Mouse (Mus musculus): Measurements from ENCODE around the gene Ceacam1. TPM values are rescaled to one million over a fixed set of nuclear protein-coding genes. Genes with fewer than 3 reads are reported as not detected.

The Ceacam1 gene
- 17.6 TPM for polyA plus RNA-seq (2014; fragmentation: Illumina TruSeq; extraction: RNeasy Lipid Tissue Mini Kit (QIAGEN cat#74804); ENCODE audit: low read depth, low replicate concordance)

DNA sequence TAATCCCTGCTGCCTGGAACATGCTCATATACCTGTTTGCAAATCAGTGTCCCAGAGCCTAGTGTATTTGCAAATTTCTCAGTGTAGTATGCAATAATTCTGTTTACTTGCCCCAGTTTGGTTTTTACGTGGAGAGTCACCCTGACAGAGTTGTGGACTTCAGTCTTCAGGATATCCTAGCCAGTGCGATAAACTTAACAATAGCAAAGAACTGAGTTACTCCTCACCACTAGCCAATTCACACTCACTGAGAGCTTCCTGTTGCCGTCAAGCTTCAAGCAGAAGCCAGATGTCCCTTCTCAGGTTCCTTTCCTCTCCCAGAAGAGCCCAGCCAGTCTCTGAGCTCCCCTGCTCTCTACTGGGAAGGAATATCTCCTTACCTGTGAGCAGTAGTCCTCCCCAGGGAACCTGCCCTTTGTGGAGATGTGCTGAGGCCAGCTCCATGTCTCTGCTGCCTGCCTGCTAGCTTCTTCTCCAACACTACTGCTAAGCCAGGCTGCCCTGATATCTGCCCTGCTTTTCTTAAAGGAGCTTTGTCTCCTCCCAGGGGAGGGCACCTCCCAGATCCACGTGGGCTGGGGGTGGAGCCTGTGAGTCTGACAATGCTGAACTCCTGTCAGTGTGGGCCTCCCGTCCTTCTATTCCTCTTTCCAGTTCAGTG is at the start of gene Ceacam1:
Gene Ceacam1, minus strand, starts transcription at position 513 of the 661 bp plus-strand sequence.

DNA sequence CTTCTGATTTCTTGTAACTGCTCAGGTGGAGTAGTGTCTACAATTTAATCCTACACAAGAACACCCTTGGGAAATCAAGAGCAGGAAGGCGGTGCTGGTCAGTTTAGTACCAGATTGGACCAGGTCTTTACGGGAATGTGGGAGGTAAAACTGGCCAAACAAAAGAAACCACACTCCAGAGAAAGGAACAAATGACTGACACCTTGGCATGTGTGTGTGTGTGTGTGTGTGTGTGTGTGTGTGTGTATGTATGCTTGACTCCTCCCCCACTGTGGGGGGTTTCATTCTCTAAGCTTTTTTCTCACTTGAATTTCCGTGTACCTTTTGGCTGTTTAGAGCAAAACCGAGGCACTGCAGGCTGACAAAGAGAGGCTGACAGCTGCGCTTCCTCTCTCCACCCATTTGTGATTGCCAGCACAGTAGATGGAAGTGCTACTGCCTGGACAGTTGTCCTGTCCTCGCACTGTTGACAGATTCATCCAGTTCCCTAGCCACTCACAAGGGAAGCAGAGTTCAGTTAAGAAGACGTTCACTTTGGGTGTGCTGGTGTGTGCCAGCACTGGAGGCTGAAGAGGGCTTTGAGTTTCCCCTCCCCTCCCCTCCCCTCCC is 64.5 kb downstream of the Ceacam1 start, which contains the start of gene Cxcl17:
Gene Cxcl17, minus strand, starts transcription at position 54 of the 609 bp plus-strand sequence.

Other genes starting within 250 kb of the Ceacam1 start
- 67.0 TPM for gene Gsk3a, start 239.8 kb downstream of the Ceacam1 start, polyA plus RNA-seq (2014; fragmentation: Illumina TruSeq; extraction: RNeasy Lipid Tissue Mini Kit (QIAGEN cat#74804); ENCODE audit: low read depth, low replicate concordance)
- 10.7 TPM for gene Erf, start 226.8 kb downstream of the Ceacam1 start, polyA plus RNA-seq (2014; fragmentation: Illumina TruSeq; extraction: RNeasy Lipid Tissue Mini Kit (QIAGEN cat#74804); ENCODE audit: low read depth, low replicate concordance)
- 47.8 TPM for gene Cic, start 209.9 kb downstream of the Ceacam1 start, polyA plus RNA-seq (2014; fragmentation: Illumina TruSeq; extraction: RNeasy Lipid Tissue Mini Kit (QIAGEN cat#74804); ENCODE audit: low read depth, low replicate concordance)
- 2.6 TPM for gene Pafah1b3, start 179.6 kb downstream of the Ceacam1 start, polyA plus RNA-seq (2014; fragmentation: Illumina TruSeq; extraction: RNeasy Lipid Tissue Mini Kit (QIAGEN cat#74804); ENCODE audit: low read depth, low replicate concordance)
- gene Prr19, start 176.2 kb downstream of the Ceacam1 start, polyA plus RNA-seq (2014; fragmentation: Illumina TruSeq; extraction: RNeasy Lipid Tissue Mini Kit (QIAGEN cat#74804); ENCODE audit: low read depth, low replicate concordance), result not detected
- gene Tmem145, start 171.5 kb downstream of the Ceacam1 start, polyA plus RNA-seq (2014; fragmentation: Illumina TruSeq; extraction: RNeasy Lipid Tissue Mini Kit (QIAGEN cat#74804); ENCODE audit: low read depth, low replicate concordance), result not detected
- 19.9 TPM for gene Megf8, start 160.4 kb downstream of the Ceacam1 start, polyA plus RNA-seq (2014; fragmentation: Illumina TruSeq; extraction: RNeasy Lipid Tissue Mini Kit (QIAGEN cat#74804); ENCODE audit: low read depth, low replicate concordance)
- not detected for gene Cnfn, start 107.9 kb downstream of the Ceacam1 start, polyA plus RNA-seq (2014; fragmentation: Illumina TruSeq; extraction: RNeasy Lipid Tissue Mini Kit (QIAGEN cat#74804); ENCODE audit: low read depth, low replicate concordance)
- gene Lipe, start 78.9 kb downstream of the Ceacam1 start, polyA plus RNA-seq (2014; fragmentation: Illumina TruSeq; extraction: RNeasy Lipid Tissue Mini Kit (QIAGEN cat#74804); ENCODE audit: low read depth, low replicate concordance), result 50.7 TPM
- gene Cxcl17, start 64.7 kb downstream of the Ceacam1 start, polyA plus RNA-seq (2014; fragmentation: Illumina TruSeq; extraction: RNeasy Lipid Tissue Mini Kit (QIAGEN cat#74804); ENCODE audit: low read depth, low replicate concordance), result not detected
- gene Ceacam2, start 62.3 kb upstream of the Ceacam1 start, polyA plus RNA-seq (2014; fragmentation: Illumina TruSeq; extraction: RNeasy Lipid Tissue Mini Kit (QIAGEN cat#74804); ENCODE audit: low read depth, low replicate concordance), result 0.58 TPM
- gene Erich4, start 138.3 kb upstream of the Ceacam1 start, polyA plus RNA-seq (2014; fragmentation: Illumina TruSeq; extraction: RNeasy Lipid Tissue Mini Kit (QIAGEN cat#74804); ENCODE audit: low read depth, low replicate concordance), result not detected
- 79.6 TPM for gene Dmac2, start 141.8 kb upstream of the Ceacam1 start, polyA plus RNA-seq (2014; fragmentation: Illumina TruSeq; extraction: RNeasy Lipid Tissue Mini Kit (QIAGEN cat#74804); ENCODE audit: low read depth, low replicate concordance)
- gene B3gnt8, start 149.1 kb upstream of the Ceacam1 start, polyA plus RNA-seq (2014; fragmentation: Illumina TruSeq; extraction: RNeasy Lipid Tissue Mini Kit (QIAGEN cat#74804); ENCODE audit: low read depth, low replicate concordance), result 3.3 TPM
- 283 TPM for gene Bckdha, start 181.4 kb upstream of the Ceacam1 start, polyA plus RNA-seq (2014; fragmentation: Illumina TruSeq; extraction: RNeasy Lipid Tissue Mini Kit (QIAGEN cat#74804); ENCODE audit: low read depth, low replicate concordance)
- gene Exosc5, start 181.6 kb upstream of the Ceacam1 start, polyA plus RNA-seq (2014; fragmentation: Illumina TruSeq; extraction: RNeasy Lipid Tissue Mini Kit (QIAGEN cat#74804); ENCODE audit: low read depth, low replicate concordance), result 14.5 TPM
- gene Tmem91, start 197.6 kb upstream of the Ceacam1 start, polyA plus RNA-seq (2014; fragmentation: Illumina TruSeq; extraction: RNeasy Lipid Tissue Mini Kit (QIAGEN cat#74804); ENCODE audit: low read depth, low replicate concordance), result not detected
- 19.8 TPM for gene B9d2, start 203.2 kb upstream of the Ceacam1 start, polyA plus RNA-seq (2014; fragmentation: Illumina TruSeq; extraction: RNeasy Lipid Tissue Mini Kit (QIAGEN cat#74804); ENCODE audit: low read depth, low replicate concordance)
- gene Tgfb1, start 209.4 kb upstream of the Ceacam1 start, polyA plus RNA-seq (2014; fragmentation: Illumina TruSeq; extraction: RNeasy Lipid Tissue Mini Kit (QIAGEN cat#74804); ENCODE audit: low read depth, low replicate concordance), result 14.2 TPM
- 41.6 TPM for gene Ccdc97, start 241.5 kb upstream of the Ceacam1 start, polyA plus RNA-seq (2014; fragmentation: Illumina TruSeq; extraction: RNeasy Lipid Tissue Mini Kit (QIAGEN cat#74804); ENCODE audit: low read depth, low replicate concordance)